Mouse (Mus musculus): ENCODE data around the gene H60b. TPM values are rescaled to one million over a fixed set of nuclear protein-coding genes. Genes with fewer than 3 reads are reported as not detected.
"Not testable (repeated sequence)": the region's sequence is repeated elsewhere in the genome, so short reads cannot be mapped to it uniquely, and the experiment has no call there.

H60b gene
- total and polyA plus RNA-seq, 3 experiments, result 1.5 to 5.9 TPM; not detected in 1

DNA sequence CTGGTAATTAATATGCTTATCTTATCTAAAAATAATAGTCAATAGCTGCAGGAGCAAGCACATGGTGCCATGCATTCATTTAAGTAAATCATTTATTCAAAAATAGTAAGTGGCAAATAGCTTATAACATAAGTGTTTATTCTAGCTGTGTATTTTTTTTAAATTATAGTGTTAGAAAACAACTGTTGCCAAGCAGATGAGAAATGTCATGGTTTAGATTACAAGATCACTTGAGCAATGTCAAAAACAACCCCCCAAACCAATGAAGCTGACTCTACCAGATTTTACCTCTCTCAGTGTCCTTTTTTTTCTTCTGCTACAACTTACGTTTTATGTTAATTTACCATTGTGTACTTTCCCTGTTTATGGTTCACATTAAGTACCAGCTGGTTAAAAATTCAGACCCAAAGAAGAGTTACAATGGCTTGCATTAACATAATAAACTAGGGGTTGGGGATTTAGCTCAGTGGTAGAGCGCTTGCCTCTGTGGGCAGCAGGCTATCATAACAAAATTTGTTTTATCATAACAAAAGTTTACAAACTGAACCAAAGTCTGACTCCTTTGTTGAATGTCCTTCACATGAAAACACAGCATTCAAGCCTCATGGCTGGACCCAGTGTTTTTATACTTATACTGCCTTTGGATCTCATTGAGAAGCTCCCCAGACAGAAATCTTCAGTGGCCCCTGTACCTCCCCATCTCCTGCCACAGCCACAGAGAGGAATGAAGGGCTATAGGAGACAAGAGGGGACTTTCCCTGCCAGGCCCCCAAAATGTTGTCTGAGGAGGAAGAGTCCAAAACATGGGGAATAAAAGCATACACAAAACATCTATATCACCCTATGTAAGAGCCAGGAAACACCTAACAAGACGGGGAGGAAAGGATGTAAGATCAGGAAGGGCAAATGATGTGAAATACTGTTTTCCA lies 3.3 kb upstream of the H60b start:
- no peak for DNase-seq (ENCODE audit: low spot score)
- TF ChIP-seq GATA1 (IDR thresholded peaks at IDR 0.05; ENCODE audit: borderline replicate concordance, low read length) (no peak), CTCF (IDR thresholded peaks at IDR 0.05; ENCODE audit: low read depth, low read length) (no peak), GATA2 (IDR thresholded peaks at IDR 0.05; ENCODE audit: borderline replicate concordance, low read depth, low read length) (no peak), TAL1 (conservative IDR thresholded peaks at IDR 0.05; ENCODE audit: low read depth, low read length) (no peak), POLR2AphosphoS5 (IDR thresholded peaks at IDR 0.05; ENCODE audit: insufficient replicate concordance, low read depth, low read length) (no peak)
- Histone ChIP-seq H3K4me1 (ENCODE audit: insufficient read depth, low read depth, low read length) (no peaks in the 10 kb centered on the region), H3K27me3 (ENCODE audit: insufficient read depth, low read length) (peaks cover 7% of the 10 kb centered on the region; the same call in 1 of the 2 replicates), H3K36me3 (replicated peaks) (no peaks in the 10 kb centered on the region), H3K9me3 (replicated peaks) (no peaks in the 10 kb centered on the region), H3K4me3 (ENCODE audit: low read depth, low read length) (no peak overlapping the region)
- no peak for ATAC-seq (ENCODE audit: extremely low read depth, insufficient number of reproducible peaks, low FRiP score, poor library complexity, severe bottlenecking)

DNA sequence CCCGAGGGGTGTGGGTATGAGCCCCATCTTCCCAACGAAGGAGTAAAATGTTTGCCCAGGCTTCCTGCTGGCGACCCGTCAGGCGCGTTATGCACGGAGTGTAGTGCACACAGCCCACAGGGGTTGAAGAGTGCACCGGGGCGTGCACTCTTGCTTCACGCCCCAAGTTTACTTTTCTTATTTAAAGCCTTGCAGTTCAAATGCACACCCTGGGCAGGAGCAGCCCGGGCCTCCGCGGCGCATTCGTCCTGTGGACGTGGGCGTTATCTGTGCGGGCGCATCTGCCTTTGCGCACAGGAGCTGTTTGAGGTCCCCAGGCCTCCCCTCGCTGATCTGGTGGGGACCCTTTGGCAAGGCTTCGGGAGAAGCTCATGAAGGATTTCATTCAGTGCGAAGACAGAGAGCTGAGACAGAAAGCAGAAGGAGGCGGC lies 760 bp downstream of the H60b start:
- TF ChIP-seq GATA2 (IDR thresholded peaks at IDR 0.05; ENCODE audit: borderline replicate concordance, low read depth, low read length) (no peak), GATA1 (IDR thresholded peaks at IDR 0.05; ENCODE audit: borderline replicate concordance, low read length) (no peak), POLR2AphosphoS5 (IDR thresholded peaks at IDR 0.05; ENCODE audit: insufficient replicate concordance, low read depth, low read length) (no peak), CTCF (IDR thresholded peaks at IDR 0.05; ENCODE audit: low read depth, low read length) (no peak), TAL1 (conservative IDR thresholded peaks at IDR 0.05; ENCODE audit: low read depth, low read length) (no peak)
- H3K27me3 ChIP-seq (ENCODE audit: insufficient read depth, low read length), result peaks cover 7% of the 10 kb centered on the region; the same call in 1 of the 2 replicates
- no peak overlapping the region for H3K4me3 ChIP-seq (ENCODE audit: low read depth, low read length)
- ATAC-seq (ENCODE audit: extremely low read depth, insufficient number of reproducible peaks, low FRiP score, poor library complexity, severe bottlenecking), result no peak
- no peak for DNase-seq (ENCODE audit: low spot score)
- H3K4me1 ChIP-seq (ENCODE audit: insufficient read depth, low read depth, low read length), result no peaks in the 10 kb centered on the region
- H3K36me3 ChIP-seq (replicated peaks), result no peaks in the 10 kb centered on the region
- H3K9me3 ChIP-seq (replicated peaks), result no peaks in the 10 kb centered on the region

DNA sequence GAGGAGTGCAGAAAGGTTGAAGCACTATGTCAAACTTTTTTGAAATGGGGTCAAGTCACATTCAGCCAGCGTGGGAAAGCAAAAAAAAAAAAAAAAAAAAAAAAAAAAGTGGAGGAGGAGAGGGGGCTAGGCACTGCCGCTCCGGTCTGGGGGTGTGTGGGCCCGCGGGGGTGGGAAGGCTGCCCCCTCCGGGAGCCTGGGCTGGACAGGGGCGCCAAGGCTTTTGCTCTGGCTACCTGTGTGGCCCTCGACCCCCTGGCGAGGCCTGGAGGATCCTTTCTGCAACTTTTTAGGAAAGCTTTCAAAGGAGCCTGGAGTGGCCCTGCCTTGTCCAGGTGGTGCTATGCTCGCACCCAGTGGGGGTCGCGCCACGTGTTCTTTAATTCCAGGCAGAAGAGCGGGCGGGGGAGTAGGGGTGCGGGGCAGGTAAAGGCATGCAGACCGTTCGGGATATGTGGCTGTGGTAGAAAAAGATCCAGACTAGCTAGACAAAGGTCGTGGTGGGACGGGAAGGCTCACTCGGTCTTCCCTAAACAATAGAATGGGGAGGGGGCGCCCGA lies 1.3 kb downstream of the H60b start:
- ATAC-seq (ENCODE audit: extremely low read depth, insufficient number of reproducible peaks, low FRiP score, poor library complexity, severe bottlenecking) (no peak), DNase-seq (ENCODE audit: low spot score) (no peak)
- no peak overlapping the region for H3K4me3 ChIP-seq (ENCODE audit: low read depth, low read length)
- peaks cover 7% of the 10 kb centered on the region; the same call in 1 of the 2 replicates for H3K27me3 ChIP-seq (ENCODE audit: insufficient read depth, low read length)
- H3K4me1 ChIP-seq (ENCODE audit: insufficient read depth, low read depth, low read length), result no peaks in the 10 kb centered on the region
- H3K9me3 ChIP-seq (replicated peaks), result no peaks in the 10 kb centered on the region
- TF ChIP-seq GATA1 (IDR thresholded peaks at IDR 0.05; ENCODE audit: borderline replicate concordance, low read length), result no peak
- no peak for TF ChIP-seq CTCF (IDR thresholded peaks at IDR 0.05; ENCODE audit: low read depth, low read length)
- TF ChIP-seq POLR2AphosphoS5 (IDR thresholded peaks at IDR 0.05; ENCODE audit: insufficient replicate concordance, low read depth, low read length), result no peak
- no peak for TF ChIP-seq GATA2 (IDR thresholded peaks at IDR 0.05; ENCODE audit: borderline replicate concordance, low read depth, low read length)
- no peak for TF ChIP-seq TAL1 (conservative IDR thresholded peaks at IDR 0.05; ENCODE audit: low read depth, low read length)
- no peaks in the 10 kb centered on the region for H3K36me3 ChIP-seq (replicated peaks)

DNA sequence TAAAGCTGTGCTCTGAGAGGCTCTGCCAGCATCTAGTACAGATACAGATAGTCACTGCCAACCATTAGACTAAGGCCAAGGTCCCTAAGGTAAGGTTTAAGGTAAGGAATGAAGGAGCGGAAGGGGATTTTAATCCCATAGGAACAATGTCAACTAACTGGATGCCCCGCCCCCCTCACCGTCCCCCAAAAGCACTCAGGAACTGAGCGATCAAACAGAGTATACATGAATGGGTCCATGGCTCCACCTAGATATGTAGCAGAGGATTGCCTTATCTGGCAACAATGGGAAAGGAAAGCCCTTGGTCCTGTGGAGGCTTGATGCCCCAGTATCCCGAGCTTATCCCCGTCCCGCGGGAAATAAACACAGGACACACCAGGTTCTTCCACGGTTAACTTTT lies 4.9 kb downstream of the H60b start:
- not testable (repeated sequence) for H3K4me1 ChIP-seq (ENCODE audit: insufficient read depth, low read depth, low read length); H3K36me3 ChIP-seq (replicated peaks); DNase-seq (ENCODE audit: low spot score); H3K4me3 ChIP-seq (ENCODE audit: low read depth, low read length); H3K27me3 ChIP-seq (ENCODE audit: insufficient read depth, low read length); H3K9me3 ChIP-seq (replicated peaks); ATAC-seq (ENCODE audit: extremely low read depth, insufficient number of reproducible peaks, low FRiP score, poor library complexity, severe bottlenecking)

DNA sequence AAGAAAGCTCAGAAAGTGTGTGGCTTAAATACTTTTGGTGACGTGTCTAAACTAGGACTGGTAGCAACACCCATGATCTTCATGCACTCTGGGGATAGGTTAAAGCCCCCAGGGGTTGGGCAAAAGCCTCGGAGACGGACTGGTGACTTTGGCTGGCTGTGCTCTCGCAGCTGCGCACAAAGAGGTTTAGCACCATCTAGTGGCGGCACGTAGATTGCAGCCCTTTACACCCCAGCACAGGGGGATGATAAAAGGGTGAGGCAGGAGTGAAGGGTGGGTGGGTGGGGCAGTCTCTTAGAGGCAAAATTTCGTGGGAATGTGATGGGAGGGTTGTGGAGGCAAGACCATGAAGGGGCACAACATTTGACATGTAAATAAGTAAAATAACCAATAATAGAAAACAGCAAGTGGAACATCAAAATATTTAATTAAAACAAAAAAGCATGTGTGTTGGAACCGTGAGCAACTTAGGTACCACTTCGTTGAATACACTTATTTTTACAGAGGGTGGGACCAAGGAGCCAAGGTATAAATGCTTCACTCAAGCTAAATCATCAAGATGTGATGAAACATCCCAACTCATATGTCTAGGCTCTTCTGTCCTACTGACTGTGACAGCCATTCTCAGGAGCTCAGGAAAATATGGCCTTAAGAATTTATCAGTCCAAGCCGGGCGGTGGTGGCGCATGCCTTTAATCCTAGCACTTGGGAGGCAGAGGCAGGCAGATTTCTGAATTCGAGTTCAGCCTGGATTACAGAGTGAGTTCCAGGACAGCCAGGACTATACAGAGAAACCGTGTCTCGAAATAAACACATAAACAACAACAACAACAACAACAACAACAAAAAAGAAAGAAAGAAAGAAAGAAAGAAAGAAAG lies 5.6 kb downstream of the H60b start:
- not testable (repeated sequence) for H3K9me3 ChIP-seq (replicated peaks); DNase-seq (ENCODE audit: low spot score); H3K4me1 ChIP-seq (ENCODE audit: insufficient read depth, low read depth, low read length); ATAC-seq (ENCODE audit: extremely low read depth, insufficient number of reproducible peaks, low FRiP score, poor library complexity, severe bottlenecking); H3K27me3 ChIP-seq (ENCODE audit: insufficient read depth, low read length); H3K4me3 ChIP-seq (ENCODE audit: low read depth, low read length); H3K36me3 ChIP-seq (replicated peaks)

DNA sequence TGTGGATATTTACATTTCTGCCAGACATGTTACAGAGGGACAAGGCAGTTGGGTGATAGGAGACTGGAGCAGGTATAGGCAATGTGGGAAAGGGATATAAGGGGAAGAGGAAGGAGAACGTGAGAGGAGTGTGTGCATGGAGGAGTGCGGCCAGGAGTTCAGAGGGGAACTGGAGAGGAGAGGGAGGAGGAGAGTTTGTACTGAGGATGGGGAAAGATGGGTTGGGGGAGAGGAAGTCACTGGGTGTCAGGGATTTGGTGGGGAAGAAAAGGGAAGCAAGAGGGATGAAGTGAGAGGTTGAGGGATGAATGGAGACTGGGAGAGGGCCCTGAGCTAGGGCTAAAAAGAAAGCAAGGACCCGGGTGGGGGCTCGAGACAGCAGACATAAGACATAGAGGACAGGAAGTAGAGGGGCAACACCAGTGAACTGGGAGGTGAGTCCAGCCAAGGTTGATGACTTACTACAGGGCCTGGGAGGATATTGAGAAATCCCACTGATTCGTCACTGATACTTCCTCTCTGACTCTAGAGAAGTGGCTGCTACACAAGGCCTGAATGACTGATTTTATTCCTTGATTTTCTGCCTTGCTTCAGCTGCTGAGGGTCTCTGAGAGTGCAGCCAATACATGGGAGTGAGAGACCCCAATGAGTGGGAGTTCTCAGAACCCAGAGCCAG lies 7.1 kb downstream of the H60b start:
- not testable (repeated sequence) for H3K4me1 ChIP-seq (ENCODE audit: insufficient read depth, low read depth, low read length); ATAC-seq (ENCODE audit: extremely low read depth, insufficient number of reproducible peaks, low FRiP score, poor library complexity, severe bottlenecking); H3K9me3 ChIP-seq (replicated peaks)

DNA sequence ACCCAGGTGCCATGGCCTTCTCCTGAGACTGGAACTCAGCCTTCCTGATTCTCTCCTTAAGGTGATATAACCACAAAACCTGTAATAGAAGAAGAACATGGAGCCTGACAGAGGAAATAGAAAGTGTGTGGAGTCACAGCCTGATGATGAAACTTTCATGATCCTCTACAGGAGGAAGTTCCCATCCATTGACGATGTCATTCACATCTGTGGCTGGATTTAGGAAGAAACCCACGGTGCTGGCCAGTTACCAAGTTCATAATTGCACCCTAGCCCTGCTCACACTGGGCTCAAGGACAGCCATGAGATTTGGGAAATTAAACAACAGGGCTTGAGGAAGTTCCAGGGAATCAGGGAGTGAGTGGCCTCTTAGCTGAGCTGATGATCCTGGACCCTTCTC lies 7.6 kb downstream of the H60b start:
- not testable (repeated sequence) for H3K4me3 ChIP-seq (ENCODE audit: low read depth, low read length); ATAC-seq (ENCODE audit: extremely low read depth, insufficient number of reproducible peaks, low FRiP score, poor library complexity, severe bottlenecking); H3K27me3 ChIP-seq (ENCODE audit: insufficient read depth, low read length); H3K36me3 ChIP-seq (replicated peaks); DNase-seq (ENCODE audit: low spot score); H3K4me1 ChIP-seq (ENCODE audit: insufficient read depth, low read depth, low read length); H3K9me3 ChIP-seq (replicated peaks)

More for the DNA sequence above, 7.1 kb downstream of the H60b start:
- H3K27me3 ChIP-seq (ENCODE audit: insufficient read depth, low read length); H3K36me3 ChIP-seq (replicated peaks); H3K4me3 ChIP-seq (ENCODE audit: low read depth, low read length); DNase-seq (ENCODE audit: low spot score): not testable (repeated sequence)

DNA sequence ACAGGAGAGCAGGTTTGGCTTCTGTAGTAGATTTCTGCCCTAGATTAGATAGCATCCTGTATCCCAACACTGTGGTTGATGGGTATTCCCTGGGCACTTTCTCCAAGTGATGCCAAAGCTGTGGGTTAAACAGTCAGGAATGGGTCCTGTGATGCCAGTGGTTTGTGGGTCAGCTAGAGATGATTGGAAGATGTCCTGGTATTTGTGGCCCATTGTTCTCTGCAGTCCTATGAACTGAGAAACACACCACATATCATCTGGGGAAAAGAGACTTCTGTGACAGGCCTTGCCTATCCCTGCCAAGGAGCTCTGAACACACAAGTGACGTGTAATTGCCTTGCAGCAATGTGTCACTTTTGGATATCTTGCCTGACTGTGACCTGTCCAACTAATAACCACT lies 8.7 kb downstream of the H60b start:
- not testable (repeated sequence) for H3K9me3 ChIP-seq (replicated peaks); H3K36me3 ChIP-seq (replicated peaks); H3K4me3 ChIP-seq (ENCODE audit: low read depth, low read length); H3K27me3 ChIP-seq (ENCODE audit: insufficient read depth, low read length); DNase-seq (ENCODE audit: low spot score); H3K4me1 ChIP-seq (ENCODE audit: insufficient read depth, low read depth, low read length); ATAC-seq (ENCODE audit: extremely low read depth, insufficient number of reproducible peaks, low FRiP score, poor library complexity, severe bottlenecking)

DNA sequence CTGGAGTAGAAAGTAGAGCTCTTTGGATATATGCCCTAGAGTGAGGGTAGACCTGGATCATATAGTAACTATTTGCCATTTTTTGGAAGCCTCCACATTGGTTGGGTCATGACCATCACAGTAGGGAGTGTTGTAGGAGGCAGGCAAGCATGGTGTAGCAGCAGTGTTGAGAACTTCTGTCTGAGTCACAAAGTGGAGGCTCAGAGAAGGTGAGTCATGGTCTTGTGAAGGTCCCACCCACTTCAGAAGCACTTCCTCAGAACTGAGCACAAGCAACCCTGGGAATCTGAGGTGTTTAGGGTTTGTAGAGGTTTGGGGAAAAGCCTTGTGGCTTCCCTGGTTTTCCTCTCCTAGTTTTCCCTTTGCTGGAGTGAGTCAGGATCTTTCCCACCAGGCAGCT lies 10.7 kb downstream of the H60b start:
- not testable (repeated sequence) for ATAC-seq (ENCODE audit: extremely low read depth, insufficient number of reproducible peaks, low FRiP score, poor library complexity, severe bottlenecking); H3K9me3 ChIP-seq (replicated peaks); H3K4me1 ChIP-seq (ENCODE audit: insufficient read depth, low read depth, low read length)

More for the DNA sequence above, 10.7 kb downstream of the H60b start:
- H3K36me3 ChIP-seq (replicated peaks); H3K4me3 ChIP-seq (ENCODE audit: low read depth, low read length); DNase-seq (ENCODE audit: low spot score); H3K27me3 ChIP-seq (ENCODE audit: insufficient read depth, low read length): not testable (repeated sequence)
